Mouse (Mus musculus) left cerebral cortex, postnatal 4 days (tissue): ENCODE data around the gene Fkbp11. TPM values are rescaled to one million over a fixed set of nuclear protein-coding genes. Genes with fewer than 3 reads are reported as not detected.

ENCODE experiments used
- DNase-seq: peaks from one replicate; pipeline ENCODE4 v3.0.0-alpha.2; 2022
- intact Hi-C: fragments of 180-260 bp; cut with DNase I; formaldehyde crosslinking; loops from one replicate; pipeline ENCODE4 v1.15.1; 2025
- total RNA-seq, 2 experiments: library from RNA; stranded (reverse); gene quantifications; 2 replicates each; pipeline ENCODE4 v1.2.3; 2021

Fkbp11 gene
- total RNA-seq, 2 experiments from 2014 or later = 2.7 to 3.5 TPM

DNA sequence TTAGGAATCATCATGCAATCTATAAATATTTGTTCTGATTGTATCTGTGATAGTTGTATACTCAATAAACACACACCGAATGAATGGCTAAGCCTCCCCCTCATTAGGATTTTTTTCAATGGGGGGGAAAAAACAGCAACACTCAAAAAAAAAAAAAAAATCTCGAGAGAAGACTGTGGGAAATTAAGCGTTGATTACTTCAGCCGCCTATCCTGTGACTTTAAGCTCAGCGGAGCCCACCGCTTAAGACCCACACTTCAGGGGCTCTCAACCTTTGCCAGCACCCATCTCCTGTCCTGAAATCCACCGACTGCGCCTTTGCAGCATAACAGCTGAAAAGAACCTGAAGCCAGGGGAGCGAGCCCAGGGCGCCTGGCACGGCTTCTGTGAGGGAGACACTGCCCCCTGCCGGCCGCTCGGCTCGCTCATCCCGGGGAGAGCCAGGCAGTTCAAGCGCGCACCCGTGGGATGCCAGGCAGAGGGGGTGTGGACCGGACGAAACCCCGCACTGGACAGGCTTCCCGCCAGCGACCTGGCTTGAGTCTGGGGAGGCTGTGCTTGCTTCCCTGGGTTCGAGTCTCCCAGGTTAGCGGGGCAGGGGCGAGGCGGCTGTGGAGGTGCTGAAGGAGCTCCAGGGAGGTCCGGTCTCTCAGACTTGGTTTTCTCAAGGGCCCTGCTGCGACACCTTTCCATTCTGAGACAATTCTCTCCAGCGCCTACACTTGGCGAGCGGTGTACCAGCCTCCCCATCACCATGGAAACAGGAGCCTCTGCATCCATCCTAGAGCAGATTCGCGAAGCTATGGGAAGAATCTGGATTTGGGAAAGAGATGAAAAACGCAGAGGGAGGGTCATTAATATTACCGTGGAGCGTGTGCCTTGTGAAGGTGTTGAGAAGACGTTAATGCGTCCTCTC is 28.6 kb downstream of the Fkbp11 start:
- intact Hi-C loops = loop anchor here (5.0 kb wide), 1 partner anchor 37 kb away; the partner anchor contains the start of gene Ddx23
- peak; percentile 86 for DNase-seq

DNA sequence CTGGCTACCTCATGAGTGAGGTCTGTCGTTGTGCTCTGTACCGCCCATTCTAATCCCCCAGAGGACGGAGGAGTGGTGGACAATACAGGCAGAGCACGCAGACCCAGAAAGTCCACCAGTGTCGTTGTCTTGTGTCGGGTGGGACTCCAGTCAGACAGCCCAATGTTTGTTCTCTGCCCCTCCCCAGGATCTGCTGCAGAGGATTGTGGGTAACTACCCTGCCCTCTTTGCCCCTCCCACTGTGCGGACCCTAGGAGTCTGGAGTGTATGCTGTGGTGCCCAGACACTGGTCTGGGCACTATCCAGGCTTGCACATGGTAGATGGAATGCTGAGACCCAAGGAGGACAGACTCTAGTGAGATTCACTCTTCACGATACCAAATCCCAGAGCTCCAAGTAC is 31.8 kb downstream of the Fkbp11 start:
- intact Hi-C loops = loop anchor here (5.0 kb wide), 1 partner anchor 34 kb away; the partner anchor contains the start of gene Ddx23
- no peak for DNase-seq

- DNase-seq = no peak
- intact Hi-C loops = loop anchor here (5.0 kb wide), 1 partner anchor 33 kb away; the partner anchor contains the start of gene Ddx23
Observed at GRCm38 (mm10) chr15:98695726-98696125, 32.3 kb downstream of the Fkbp11 start.

- DNase-seq = no peak
- intact Hi-C loops = no loop called here
Observed at GRCm38 (mm10) chr15:98692171-98692715, 35.8 kb downstream of the Fkbp11 start.

DNA sequence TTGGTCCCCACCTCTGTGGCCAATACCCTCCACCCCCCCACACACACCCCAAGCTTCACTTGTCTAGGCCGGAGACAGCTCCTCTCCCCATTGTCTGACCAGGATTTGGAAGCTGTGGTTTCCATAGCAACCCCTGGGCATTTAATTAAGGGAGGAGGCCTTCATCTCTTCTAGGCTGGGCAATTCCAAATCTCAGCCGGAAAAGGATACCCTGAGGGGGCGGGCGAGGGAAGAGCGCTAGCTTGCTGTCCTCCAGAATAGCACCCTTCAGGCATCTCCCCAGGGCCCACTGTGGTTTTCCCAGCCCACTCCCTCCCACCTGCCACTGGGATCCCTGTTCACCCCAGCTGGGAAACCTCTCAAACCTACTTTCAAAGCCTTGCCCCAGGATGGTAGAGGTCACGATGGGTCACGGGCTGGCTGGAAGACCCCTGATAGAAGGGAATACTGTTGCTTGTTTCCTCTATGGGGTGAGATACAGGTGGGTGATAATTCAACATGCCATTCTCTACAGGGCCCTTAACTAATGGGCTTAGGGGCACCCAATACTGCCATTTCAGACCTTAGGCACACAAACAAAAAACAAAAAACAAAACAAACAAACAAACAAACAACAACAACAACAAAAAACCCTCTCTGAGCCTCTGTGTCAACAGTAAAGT is 36.4 kb downstream of the Fkbp11 start:
- no peak for DNase-seq
- intact Hi-C loops = no loop called here

DNA sequence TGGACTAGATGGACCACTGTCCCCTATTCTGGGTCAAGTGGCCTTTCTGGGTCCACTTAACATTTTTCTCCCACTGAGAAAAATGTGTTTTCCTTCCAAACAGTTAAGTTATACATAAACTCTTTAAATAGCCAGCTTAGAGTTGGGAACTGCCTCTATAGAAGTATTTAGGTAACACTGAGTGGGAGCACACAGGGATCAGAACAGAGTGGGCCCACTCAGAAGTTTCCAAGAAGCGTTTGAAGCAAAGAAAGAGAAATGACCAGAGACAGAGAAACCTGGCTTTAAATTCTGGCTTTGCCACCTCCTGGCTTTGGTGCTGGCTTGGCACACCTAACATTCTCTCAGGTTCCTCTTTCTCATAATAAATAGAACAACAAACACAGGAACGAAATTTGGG is 38.3 kb downstream of the Fkbp11 start:
- no peak for DNase-seq
- intact Hi-C loops = no loop called here

- intact Hi-C loops = no loop called here
- no peak for DNase-seq
Observed at GRCm38 (mm10) chr15:98685926-98686325, 42.1 kb downstream of the Fkbp11 start.

GRCm38 (mm10) chr15:98683746-98684145 is 44.3 kb downstream of the Fkbp11 start:
- intact Hi-C loops = no loop called here
- DNase-seq = no peak

DNA sequence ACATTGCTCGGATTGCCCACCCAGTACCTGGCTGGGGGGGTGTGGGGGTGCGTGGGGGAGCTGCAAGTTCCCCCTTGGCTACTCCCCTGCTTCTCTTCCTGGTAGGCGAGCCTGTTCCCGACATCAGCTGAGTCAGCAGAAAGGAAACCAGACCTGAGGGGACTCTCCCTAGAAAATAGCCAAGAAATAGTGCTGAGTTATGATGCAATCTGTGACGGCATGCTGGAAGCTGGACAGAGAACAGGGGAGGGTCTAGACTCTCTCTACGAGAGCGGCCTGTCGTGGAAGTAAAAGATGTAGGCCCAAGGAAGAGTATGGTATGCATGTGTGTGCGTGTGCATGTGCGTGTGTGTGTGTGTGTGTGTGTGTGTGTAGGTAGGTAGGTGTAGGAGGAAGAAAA is 44.8 kb downstream of the Fkbp11 start:
- intact Hi-C loops = no loop called here
- DNase-seq = no peak

- intact Hi-C loops = no loop called here
- DNase-seq = no peak
Observed at GRCm38 (mm10) chr15:98681633-98682032, 46.4 kb downstream of the Fkbp11 start.

DNA sequence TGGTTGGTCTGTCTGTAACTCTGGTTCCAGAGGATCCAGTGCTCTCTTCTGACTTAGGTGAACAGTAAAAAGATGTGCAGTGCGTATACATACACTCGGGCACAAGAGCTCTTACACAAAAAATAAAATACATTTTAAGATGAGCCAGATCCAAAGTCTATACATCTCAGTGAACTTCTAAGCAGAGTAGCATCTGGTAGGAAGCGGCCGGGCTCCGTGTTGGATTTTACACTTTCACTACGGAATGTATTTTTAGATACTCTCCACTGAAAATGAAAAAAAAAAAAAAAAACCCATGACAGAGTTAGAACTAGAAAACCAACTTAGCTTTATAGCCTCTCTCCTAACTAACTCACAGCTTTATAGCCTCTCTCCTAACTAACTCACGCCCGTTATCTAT is 47.3 kb downstream of the Fkbp11 start:
- intact Hi-C loops = no loop called here
- DNase-seq = no peak

- intact Hi-C loops = no loop called here
- DNase-seq = no peak
Observed at GRCm38 (mm10) chr15:98677977-98678376, 50.0 kb downstream of the Fkbp11 start.

DNA sequence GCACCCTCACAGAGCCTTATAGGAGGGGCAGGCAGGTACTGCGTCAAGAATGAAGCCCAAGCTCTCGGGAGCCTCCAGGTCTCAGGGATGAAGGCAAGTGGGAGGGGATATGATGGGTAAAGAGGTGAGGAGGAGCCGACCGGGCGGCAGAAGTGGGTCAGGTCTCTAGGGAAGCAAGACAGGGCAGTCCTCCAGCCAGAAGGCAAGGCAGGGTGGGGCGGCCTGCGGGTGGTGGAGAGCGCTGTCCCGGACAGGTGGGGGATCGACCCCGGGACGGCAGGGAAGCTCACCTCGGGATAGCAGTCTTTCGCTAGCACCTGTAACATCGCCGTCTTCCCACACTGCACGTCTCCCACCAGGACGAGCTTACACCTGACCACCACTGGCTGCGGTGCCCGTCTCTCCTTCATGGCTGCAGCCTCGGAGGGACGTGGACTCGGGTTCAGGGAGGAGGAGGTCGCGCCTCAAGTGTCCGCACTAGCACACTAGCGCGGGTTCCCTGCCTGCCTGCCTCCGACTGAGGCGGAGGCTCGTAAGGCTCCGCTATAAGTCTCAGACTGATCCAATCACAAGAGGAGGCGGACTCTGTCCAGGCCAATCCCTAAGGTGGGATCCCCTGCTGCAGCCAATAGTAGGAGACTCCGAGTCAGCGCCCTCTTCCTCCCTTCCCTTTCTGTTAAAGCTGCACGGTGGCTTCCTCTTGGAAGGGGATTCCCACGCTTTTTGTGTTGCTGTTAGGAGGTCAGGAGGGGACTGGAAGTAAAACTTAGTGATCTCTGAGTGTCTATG is 50.9 kb downstream of the Fkbp11 start, which contains the start of gene Rnd1:
Rnd1 (minus strand) TSS at position 522 of the 789 bp plus-strand sequence.
- intact Hi-C loops = no loop called here
- DNase-seq = peak; percentile 84

GRCm38 (mm10) chr15:98676471-98676870 is 51.5 kb downstream of the Fkbp11 start:
- intact Hi-C loops = no loop called here
- DNase-seq = peak; percentile 42

DNA sequence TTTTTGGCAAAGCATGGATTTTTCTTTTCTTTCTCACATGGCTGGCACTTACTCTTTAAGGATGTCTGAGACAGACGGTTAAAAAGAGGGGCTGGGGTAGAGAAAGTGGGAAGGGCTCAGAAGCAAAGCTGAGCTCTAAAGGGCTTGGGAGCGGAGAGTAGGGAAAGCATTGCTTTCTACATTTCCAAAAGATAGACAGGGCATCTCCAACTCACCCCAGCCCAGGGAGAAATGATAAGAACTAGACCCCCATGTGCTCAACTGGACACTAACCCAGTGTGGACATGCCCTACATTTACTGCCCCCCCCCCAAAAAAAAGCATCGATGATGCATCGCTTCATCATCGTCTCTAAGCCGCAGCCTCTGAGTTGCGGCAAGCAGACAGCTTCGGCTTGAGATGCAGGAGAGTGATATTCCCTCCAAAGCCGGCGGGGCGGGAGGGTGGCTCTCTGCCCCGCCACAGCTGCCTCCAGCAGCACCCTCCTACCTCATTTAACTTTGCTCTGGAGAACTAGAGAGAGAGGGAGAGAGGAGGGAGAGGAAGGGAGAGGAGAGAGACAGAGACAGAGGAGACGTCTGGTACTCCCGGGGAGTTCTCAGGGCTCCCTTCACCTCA is 52.3 kb downstream of the Fkbp11 start:
- DNase-seq = no peak
- intact Hi-C loops = no loop called here

DNA sequence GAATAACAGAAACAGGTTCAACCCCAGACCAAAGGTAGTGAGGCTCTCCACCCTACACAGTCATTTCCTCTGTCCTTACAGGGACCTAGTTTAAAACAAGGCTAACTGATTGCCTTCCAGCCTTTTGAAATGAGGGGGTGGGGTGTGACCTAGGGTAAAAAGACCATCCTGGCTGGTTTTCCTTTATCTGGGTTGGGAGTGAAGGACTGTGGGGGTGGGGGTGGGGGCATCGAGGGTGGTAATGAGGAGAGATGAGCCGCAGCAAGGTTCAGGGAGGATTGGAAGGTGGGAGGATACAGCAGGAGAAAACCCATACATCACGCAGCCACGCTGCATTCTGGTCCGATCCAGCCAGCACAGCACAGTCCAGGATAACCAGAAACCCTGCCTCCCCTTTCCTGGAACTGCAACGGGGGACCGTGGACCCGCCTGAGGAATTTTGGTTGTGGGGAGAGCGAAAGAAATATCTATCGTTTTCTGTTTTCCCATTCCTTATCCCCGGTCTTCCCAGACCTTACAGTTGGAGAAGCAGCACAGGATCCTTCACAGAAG is 52.9 kb downstream of the Fkbp11 start:
- DNase-seq = no peak
- intact Hi-C loops = no loop called here
